Mouse (Mus musculus) adrenal gland, postnatal 14 days (tissue): ENCODE data around the gene Gm5617. TPM values are rescaled to one million over a fixed set of nuclear protein-coding genes. Genes with fewer than 3 reads are reported as not detected.
"Not testable (repeated sequence)": the region's sequence is repeated elsewhere in the genome, so short reads cannot be mapped to it uniquely, and the experiment has no call there.

Experiments
- DNase-seq: peaks from one replicate; pipeline ENCODE4 v3.0.0; 2021; ENCODE audit warnings: mixed read lengths
- microRNA-seq, 2 experiments: library from miRNA; unstranded; fragments of <30 nt; microRNA quantifications; one replicate each; pipeline ENCODE4 v1.2.0; 2021
- total RNA-seq: library from RNA; stranded (reverse); gene quantifications from 2 replicates; pipeline ENCODE4 v1.2.3, GENCODE M21; 2021

Gene Gm5617
- total RNA-seq, 1 experiment from 2014 or later: 47.2 TPM

DNA sequence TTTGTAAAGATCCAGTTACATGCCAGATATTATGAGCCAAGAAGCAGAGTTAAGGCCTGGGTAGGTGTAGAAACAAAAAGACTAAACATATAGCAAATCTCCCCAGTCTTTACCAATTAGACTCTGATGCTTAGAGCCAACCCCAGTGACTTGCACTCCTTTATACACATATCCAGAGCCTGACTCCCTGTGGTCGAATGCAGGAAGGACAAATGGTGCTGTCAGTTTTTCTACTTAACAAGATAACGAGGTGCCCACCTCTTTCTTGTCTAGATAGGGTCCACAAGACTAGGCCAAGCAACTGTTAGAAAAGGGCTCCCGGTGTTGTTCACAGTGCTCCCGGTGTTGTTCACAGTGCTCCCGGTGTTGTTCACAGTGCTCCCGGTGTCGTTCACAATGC, 6.0 kb downstream of the Gm5617 start:
- DNase-seq: no peak

GRCm38 (mm10) chr9:48503001-48503400, 7.8 kb downstream of the Gm5617 start:
- peak; percentile 11 for DNase-seq

GRCm38 (mm10) chr9:48504741-48505365, 9.6 kb downstream of the Gm5617 start:
- DNase-seq: no peak

GRCm38 (mm10) chr9:48510134-48510533, 14.9 kb downstream of the Gm5617 start:
- DNase-seq: no peak

- DNase-seq: peak; percentile 9
Measured at GRCm38 (mm10) chr9:48515332-48515731, 20.1 kb downstream of the Gm5617 start.

- DNase-seq: no peak
Measured at GRCm38 (mm10) chr9:48516615-48517371, 21.6 kb downstream of the Gm5617 start.

GRCm38 (mm10) chr9:48517372-48518130, 22.3 kb downstream of the Gm5617 start:
- DNase-seq: no peak

DNA sequence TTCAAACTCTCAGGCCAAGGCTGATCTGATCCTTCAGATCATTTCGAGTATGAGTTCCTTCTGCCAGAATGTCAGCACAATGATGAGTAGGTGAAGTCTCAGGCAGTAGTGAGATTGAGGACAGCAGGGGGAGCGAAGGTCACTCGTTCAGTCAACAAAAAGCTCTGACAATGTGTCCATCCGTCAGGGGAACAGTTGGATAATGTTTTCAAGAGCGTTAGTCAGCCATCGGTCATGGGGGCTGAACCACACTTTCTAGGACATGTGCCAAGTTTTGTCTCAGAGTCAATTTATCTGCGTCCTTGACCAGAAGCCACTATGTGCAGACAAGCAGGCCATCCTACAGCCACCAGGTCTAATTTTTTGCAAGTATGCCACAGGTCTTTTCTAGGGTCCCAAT, 25.2 kb downstream of the Gm5617 start:
- DNase-seq: not testable (repeated sequence)

DNA sequence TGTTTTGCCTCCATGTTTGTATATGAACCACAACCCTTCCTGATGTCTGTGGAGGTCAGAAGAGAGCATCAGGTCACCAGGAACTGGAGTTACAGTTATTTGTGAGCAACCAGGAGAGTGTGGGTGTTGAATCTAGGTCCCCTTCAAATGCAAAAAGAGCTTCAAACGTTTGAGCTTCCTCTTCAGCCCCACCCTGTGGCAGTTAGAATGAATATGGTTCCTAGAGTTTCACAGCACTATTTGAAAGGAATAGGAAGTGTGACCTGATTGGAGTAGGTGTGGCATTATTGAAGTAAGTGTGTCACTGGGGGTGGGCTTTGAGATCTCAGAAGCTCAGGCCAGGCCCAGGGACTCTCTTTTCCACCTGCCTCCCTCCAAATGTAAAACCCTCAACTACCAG, 30.3 kb downstream of the Gm5617 start:
- no peak for DNase-seq

DNA sequence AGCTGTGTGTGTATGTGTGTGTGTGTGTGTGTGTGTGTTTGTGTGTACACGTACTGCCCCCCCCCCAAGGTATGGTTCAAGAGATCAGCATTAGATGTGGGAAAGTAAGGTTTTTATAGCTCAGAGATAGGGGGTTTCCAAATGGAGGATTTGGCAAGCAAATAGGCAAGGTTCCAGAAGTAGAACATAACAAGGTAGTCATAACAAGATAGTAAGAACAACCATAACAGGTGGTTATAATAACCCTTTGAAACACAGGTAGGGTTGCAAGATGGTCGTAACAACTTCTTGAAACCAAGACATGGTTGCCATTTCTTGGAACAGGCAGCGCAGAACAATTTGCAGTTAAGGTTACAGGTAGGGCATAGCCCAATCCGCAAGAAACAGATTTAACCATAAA, 31.3 kb downstream of the Gm5617 start:
- no peak for DNase-seq

GRCm38 (mm10) chr9:48531294-48531693, 36.1 kb downstream of the Gm5617 start:
- no peak for DNase-seq

- no peak for DNase-seq
Measured at GRCm38 (mm10) chr9:48532203-48532602, 37.0 kb downstream of the Gm5617 start.

- DNase-seq: peak; percentile 44
Measured at GRCm38 (mm10) chr9:48532730-48533129, 37.5 kb downstream of the Gm5617 start.

GRCm38 (mm10) chr9:48536414-48536813, 41.2 kb downstream of the Gm5617 start:
- no peak for DNase-seq

- DNase-seq: not testable (repeated sequence)
Measured at GRCm38 (mm10) chr9:48537616-48538015, 42.4 kb downstream of the Gm5617 start.

DNA sequence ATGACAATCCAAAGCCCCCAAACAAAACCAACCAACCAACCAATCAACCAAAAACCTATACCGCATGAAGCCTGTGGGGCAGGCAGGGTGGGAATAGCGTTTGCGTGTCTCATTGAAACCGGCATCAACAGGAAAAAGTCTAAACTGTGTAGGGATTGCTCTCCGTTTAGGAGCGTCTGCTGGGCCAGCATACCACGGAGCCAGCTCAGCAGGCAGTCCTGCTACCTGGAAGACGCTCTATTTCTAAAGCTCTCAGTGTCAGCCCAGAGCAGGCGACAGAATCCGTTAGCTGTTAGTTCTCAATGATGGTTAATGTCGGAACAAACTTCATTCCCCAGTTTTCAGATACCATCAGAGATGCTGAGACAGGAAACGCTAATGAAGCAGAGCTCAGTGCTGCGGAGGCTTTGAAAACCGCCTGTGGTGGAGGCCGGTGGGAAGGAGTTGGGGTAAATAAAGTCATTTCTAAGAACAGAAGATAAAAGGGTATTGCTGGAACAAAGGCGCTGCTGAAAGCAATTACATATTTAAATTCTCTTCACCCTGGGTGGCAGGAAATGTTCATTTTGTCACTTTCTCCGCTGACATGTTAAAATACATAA, 42.9 kb downstream of the Gm5617 start:
- DNase-seq: no peak

- DNase-seq: peak; percentile 11
Measured at GRCm38 (mm10) chr9:48538688-48539087, 43.4 kb downstream of the Gm5617 start.

Small RNAs within 50 kb of the gene (microRNA-seq; reads per million reads assigned to microRNA genes)
- gene Gm23653: 0 reads per million in 2 experiments

Other genes starting within 250 kb of the Gm5617 start
- gene Nxpe2, start 142.0 kb upstream of the Gm5617 start, total RNA-seq: 4.9 and 8.0 TPM in 2 replicates
- gene Rexo2, start 14.8 kb upstream of the Gm5617 start, total RNA-seq: 92.9 and 94.2 TPM in 2 replicates
- 63.2 and 67.5 TPM in 2 replicates for gene Rbm7, start 143 bp upstream of the Gm5617 start, total RNA-seq
- 14.4 and 20.7 TPM in 2 replicates for gene Nnmt, start 109.7 kb downstream of the Gm5617 start, total RNA-seq